Mouse (Mus musculus): ENCODE measurements around the gene Lrrc29. TPM values are rescaled to one million over a fixed set of nuclear protein-coding genes. Genes with fewer than 3 reads are reported as not detected.
A peak's percentile ranks its signal among the peaks of the same experiment; 100 is the strongest.

Gene Lrrc29
- polyA plus RNA-seq, 1 experiment from 2014 or later, result 0.82 TPM

GRCm38 (mm10) chr8:105353583-105354135 is 27.6 kb upstream of the Lrrc29 start:
- H3K36me3 ChIP-seq, result peaks cover 27% of the 10 kb centered on the region
- no peak overlapping the region for H3K4me2 ChIP-seq
- H3K4me1 ChIP-seq (replicated peaks), result peaks cover 25% of the 10 kb centered on the region
- H3K9me3 ChIP-seq, result no peaks in the 10 kb centered on the region
- H3K27ac ChIP-seq, result no peak overlapping the region
- 74% methylated on average over 8 of the region's 8 CpGs for WGBS
- no peak for ATAC-seq (ENCODE audit: low FRiP score)
- H3K27me3 ChIP-seq, result 0 out of 2 replicates have a peak, but pooled peaks cover 3% of the 10 kb centered on the region
- no peak overlapping the region for H3K4me3 ChIP-seq
- H3K9ac ChIP-seq, result no peak overlapping the region

- no peak for ATAC-seq (ENCODE audit: low FRiP score)
- Histone ChIP-seq H3K4me3 (peak overlapping the region; percentile 72), H3K9me3 (no peaks in the 10 kb centered on the region), H3K27me3 (peaks cover 22% of the 10 kb centered on the region), H3K36me3 (no peaks in the 10 kb centered on the region), H3K4me1 (replicated peaks) (peaks cover 50% of the 10 kb centered on the region), H3K4me2 (peak overlapping the region; percentile 94), H3K27ac (peak overlapping the region; percentile 80; the same call in 1 of the 2 replicates), H3K9ac (peak overlapping the region; percentile 88)
- WGBS, result 41% methylated on average over 7 of the region's 7 CpGs
These were observed 24.1 kb upstream of the Lrrc29 start for GRCm38 (mm10) chr8:105350186-105350585.

GRCm38 (mm10) chr8:105349096-105349771 is 23.2 kb upstream of the Lrrc29 start:
- Histone ChIP-seq H3K27me3 (peaks cover 22% of the 10 kb centered on the region), H3K9me3 (no peaks in the 10 kb centered on the region), H3K4me3 (peak overlapping the region; percentile 72), H3K36me3 (no peaks in the 10 kb centered on the region), H3K27ac (peak overlapping the region; percentile 80), H3K4me2 (peak overlapping the region; percentile 94), H3K9ac (peak overlapping the region; percentile 88), H3K4me1 (replicated peaks) (peaks cover 47% of the 10 kb centered on the region)
- under 1% methylated on average over 38 of the region's 48 CpGs for WGBS
- peak; percentile 49 for ATAC-seq (ENCODE audit: low FRiP score)

- Histone ChIP-seq H3K4me1 (replicated peaks) (peaks cover 47% of the 10 kb centered on the region), H3K4me3 (peak within 1 kb of the TSS; percentile 72), H3K9me3 (no peaks in the 10 kb centered on the region), H3K27ac (peak within 1 kb of the TSS; percentile 80), H3K4me2 (peak within 1 kb of the TSS; percentile 94), H3K36me3 (no peaks in the 10 kb centered on the region), H3K27me3 (peaks cover 22% of the 10 kb centered on the region), H3K9ac (peak within 1 kb of the TSS; percentile 88)
- WGBS, result under 1% methylated on average over 34 of the region's 34 CpGs
- peak; percentile 30 for ATAC-seq (ENCODE audit: low FRiP score)
These were observed 22.5 kb upstream of the Lrrc29 start, which contains the start of gene Slc9a5 for GRCm38 (mm10) chr8:105348450-105349095. Slc9a5 (plus strand) TSS chr8:105348843.

GRCm38 (mm10) chr8:105347428-105348221 is 21.5 kb upstream of the Lrrc29 start, which contains the start of gene Fhod1:
Fhod1 (minus strand) TSS chr8:105347953.
- peak within 1 kb of the TSS; percentile 88 for H3K9ac ChIP-seq
- peak within 1 kb of the TSS; percentile 94 for H3K4me2 ChIP-seq
- WGBS, result under 1% methylated on average over 53 of the region's 53 CpGs
- peaks cover 22% of the 10 kb centered on the region for H3K27me3 ChIP-seq
- H3K4me1 ChIP-seq (replicated peaks), result peaks cover 47% of the 10 kb centered on the region
- H3K9me3 ChIP-seq, result no peaks in the 10 kb centered on the region
- peak; percentile 82 for ATAC-seq (ENCODE audit: low FRiP score)
- peak within 1 kb of the TSS; percentile 72 for H3K4me3 ChIP-seq
- H3K27ac ChIP-seq, result peak within 1 kb of the TSS; percentile 80
- no peaks in the 10 kb centered on the region for H3K36me3 ChIP-seq

GRCm38 (mm10) chr8:105346611-105347427 is 20.7 kb upstream of the Lrrc29 start:
- peak overlapping the region; percentile 94 for H3K4me2 ChIP-seq
- peak; percentile 8 for ATAC-seq (ENCODE audit: low FRiP score)
- peaks cover 22% of the 10 kb centered on the region for H3K27me3 ChIP-seq
- peak overlapping the region; percentile 72 for H3K4me3 ChIP-seq
- WGBS, result 2% methylated on average over 34 of the region's 34 CpGs
- H3K9me3 ChIP-seq, result no peaks in the 10 kb centered on the region
- peak overlapping the region; percentile 66 for H3K9ac ChIP-seq
- H3K36me3 ChIP-seq, result no peaks in the 10 kb centered on the region
- H3K4me1 ChIP-seq (replicated peaks), result peaks cover 47% of the 10 kb centered on the region
- H3K27ac ChIP-seq, result no peak overlapping the region; the same call in 1 of the 2 replicates

GRCm38 (mm10) chr8:105345061-105345975 is 19.2 kb upstream of the Lrrc29 start:
- Histone ChIP-seq H3K36me3 (no peaks in the 10 kb centered on the region), H3K9me3 (no peaks in the 10 kb centered on the region), H3K27me3 (peaks cover 19% of the 10 kb centered on the region), H3K4me2 (no peak overlapping the region), H3K4me3 (no peak overlapping the region), H3K27ac (no peak overlapping the region), H3K9ac (no peak overlapping the region), H3K4me1 (replicated peaks) (peaks cover 46% of the 10 kb centered on the region)
- ATAC-seq (ENCODE audit: low FRiP score), result no peak
- 73% methylated on average over 7 of the region's 7 CpGs for WGBS

- H3K27ac ChIP-seq, result no peak overlapping the region
- ATAC-seq (ENCODE audit: low FRiP score), result no peak
- H3K27me3 ChIP-seq, result peaks cover 19% of the 10 kb centered on the region
- H3K9ac ChIP-seq, result 0 out of 2 replicates have a peak overlapping the region, but pooled peaks have one; percentile 13
- H3K36me3 ChIP-seq, result no peaks in the 10 kb centered on the region
- H3K4me1 ChIP-seq (replicated peaks), result peaks cover 35% of the 10 kb centered on the region
- H3K4me3 ChIP-seq, result no peak overlapping the region
- WGBS, result 82% methylated on average over 8 of the region's 8 CpGs
- H3K9me3 ChIP-seq, result no peaks in the 10 kb centered on the region
- H3K4me2 ChIP-seq, result no peak overlapping the region
These were observed 17.9 kb upstream of the Lrrc29 start for GRCm38 (mm10) chr8:105343791-105344574.

GRCm38 (mm10) chr8:105342768-105343167 is 16.7 kb upstream of the Lrrc29 start:
- no peak for ATAC-seq (ENCODE audit: low FRiP score)

GRCm38 (mm10) chr8:105341399-105341798 is 15.3 kb upstream of the Lrrc29 start:
- Histone ChIP-seq H3K27ac (no peak overlapping the region), H3K27me3 (peaks cover 9% of the 10 kb centered on the region), H3K36me3 (peaks cover under 1% of the 10 kb centered on the region; the same call in 1 of the 2 replicates), H3K4me3 (no peak overlapping the region), H3K9ac (no peak overlapping the region), H3K4me1 (replicated peaks) (peaks cover 15% of the 10 kb centered on the region; the same call in 1 of the 2 replicates), H3K4me2 (no peak overlapping the region), H3K9me3 (no peaks in the 10 kb centered on the region)
- no peak for ATAC-seq (ENCODE audit: low FRiP score)
- WGBS, result 47% methylated on average over 8 of the region's 8 CpGs

More at GRCm38 (mm10) chr8:105342768-105343167, 16.7 kb upstream of the Lrrc29 start:
- Histone ChIP-seq H3K4me3 (no peak overlapping the region), H3K4me2 (no peak overlapping the region), H3K4me1 (replicated peaks) (peaks cover 28% of the 10 kb centered on the region), H3K27me3 (peaks cover 19% of the 10 kb centered on the region), H3K36me3 (no peaks in the 10 kb centered on the region), H3K9ac (no peak overlapping the region), H3K9me3 (no peaks in the 10 kb centered on the region), H3K27ac (no peak overlapping the region)
- WGBS, result 83% methylated on average over 4 of the region's 4 CpGs

All from hindbrain, embryonic 13.5 days (tissue).